Mouse (Mus musculus) heart, postnatal 36 days (tissue): ENCODE results near the gene Adipoq. TPM values are rescaled to one million over a fixed set of nuclear protein-coding genes. Genes with fewer than 3 reads are reported as not detected.
A peak's percentile ranks its signal among the peaks of the same experiment; 100 is the strongest.
"Not testable (repeated sequence)": the region's sequence is repeated elsewhere in the genome, so short reads cannot be mapped to it uniquely, and the experiment has no call there.

Source experiments
- DNase-seq, 2 experiments: peaks; one replicate each; pipeline ENCODE4 v3.0.0; 2021 to 2022
- intact Hi-C: fragments of 180-260 bp; cut with DNase I; formaldehyde crosslinking; loops from one replicate; pipeline ENCODE4 v1.15.1; 2025
- total RNA-seq, 2 experiments: library from RNA; stranded (reverse); gene quantifications; 2 replicates each; pipeline ENCODE4 v1.2.3; 2021

The Adipoq gene
- total RNA-seq = 10 to 100 TPM in 1 of 2 experiments, 1 to 10 TPM in 1; 3.7 to 11.8 TPM

GRCm38 (mm10) chr16:23146280-23146679 lies at the start of gene Adipoq:
Adipoq (plus strand) TSS chr16:23146536.
- intact Hi-C loops = loop anchor here (10.0 kb wide), 1 partner anchor 749 kb away; the partner anchor contains the start of gene Sst
- no peak for DNase-seq

- intact Hi-C loops, DNase-seq: not testable (repeated sequence)
Observed at GRCm38 (mm10) chr16:23096886-23097285, 49.5 kb upstream of the Adipoq start.

- intact Hi-C loops, DNase-seq: not testable (repeated sequence)
Observed at GRCm38 (mm10) chr16:23097290-23098104, 48.8 kb upstream of the Adipoq start.

- DNase-seq, intact Hi-C loops: not testable (repeated sequence)
Observed at GRCm38 (mm10) chr16:23098105-23098452, 48.3 kb upstream of the Adipoq start.

- DNase-seq = no peak
- intact Hi-C loops = no loop called here
Observed at GRCm38 (mm10) chr16:23099632-23100031, 46.7 kb upstream of the Adipoq start.

GRCm38 (mm10) chr16:23100099-23100575 lies 46.2 kb upstream of the Adipoq start:
- intact Hi-C loops = no loop called here
- peak in 1 of 2 experiments; percentile 23 for DNase-seq

GRCm38 (mm10) chr16:23100613-23101012 lies 45.7 kb upstream of the Adipoq start:
- intact Hi-C loops = no loop called here
- DNase-seq = no peak

- intact Hi-C loops = no loop called here
- DNase-seq = no peak
Observed at GRCm38 (mm10) chr16:23102340-23103037, 43.8 kb upstream of the Adipoq start.

- intact Hi-C loops = no loop called here
- no peak for DNase-seq
Observed at GRCm38 (mm10) chr16:23103038-23103745, 43.1 kb upstream of the Adipoq start.

GRCm38 (mm10) chr16:23103841-23104240 lies 42.5 kb upstream of the Adipoq start:
- intact Hi-C loops = no loop called here
- DNase-seq = no peak

- intact Hi-C loops = loop anchor here (5.0 kb wide), 2 partner anchors 249 to 839 kb away; partner anchors contain the start of genes Dnajb11, Tbccd1 and Tra2b
- DNase-seq = no peak
Observed at GRCm38 (mm10) chr16:23106121-23106520, 40.2 kb upstream of the Adipoq start.

- intact Hi-C loops = loop anchor here (1.0 to 5.0 kb wide), 3 partner anchors 20 to 840 kb away; partner anchors contain the start of genes Dnajb11, Rfc4, Tbccd1 and Tra2b
- peak; percentile 93 to 98 for DNase-seq
Observed at GRCm38 (mm10) chr16:23107231-23107942, 38.9 kb upstream of the Adipoq start, which contains the start of gene Eif4a2. Eif4a2 (plus strand) TSS chr16:23107444.

- intact Hi-C loops = loop anchor here (1.0 to 5.0 kb wide), 3 partner anchors 19 to 841 kb away; partner anchors contain the start of genes Dnajb11, Rfc4, Tbccd1 and Tra2b
Observed at GRCm38 (mm10) chr16:23107946-23108759, 38.2 kb upstream of the Adipoq start.

GRCm38 (mm10) chr16:23108943-23109342 lies 37.4 kb upstream of the Adipoq start:
- DNase-seq = no peak
- intact Hi-C loops = loop anchor here (5.0 kb wide), 2 partner anchors 252 to 842 kb away; partner anchors contain the start of genes Dnajb11, Tbccd1 and Tra2b

More at GRCm38 (mm10) chr16:23107946-23108759, 38.2 kb upstream of the Adipoq start:
- DNase-seq = peak; percentile 83 to 87

- DNase-seq = no peak
- intact Hi-C loops = loop anchor here (5.0 kb wide), 2 partner anchors 252 to 842 kb away; partner anchors contain the start of genes Dnajb11, Tbccd1 and Tra2b
Observed at GRCm38 (mm10) chr16:23109350-23110280, 36.7 kb upstream of the Adipoq start.

- DNase-seq = no peak
- intact Hi-C loops = no loop called here
Observed at GRCm38 (mm10) chr16:23112348-23112747, 34.0 kb upstream of the Adipoq start.

GRCm38 (mm10) chr16:23112861-23113435 lies 33.4 kb upstream of the Adipoq start:
- intact Hi-C loops = no loop called here
- DNase-seq = no peak
